Mouse (Mus musculus) heart, adult 18-20 months (tissue): ENCODE measurements around the gene Calr3. TPM values are rescaled to one million over a fixed set of nuclear protein-coding genes. Genes with fewer than 3 reads are reported as not detected.

ENCODE experiments used
- DNase-seq, 2 experiments: peaks; one replicate each; pipeline ENCODE4 v3.0.0; 2021 to 2022; ENCODE audit warnings: mixed read lengths in 1 of 2
- long read RNA-seq, 2 experiments: library from polyadenylated mRNA; stranded (forward); transcript quantifications; one replicate each; pipeline ENCODE4 v2.0.0; 2021
- total RNA-seq, 2 experiments: library from RNA; stranded (reverse); gene quantifications; 2 replicates each; pipeline ENCODE4 v1.2.3; 2021

The Calr3 gene
- total RNA-seq = 10 to 100 TPM; 17.0 to 24.2 TPM
- long read RNA-seq, experiment 1, transcript Calr3-202 (7 exons, 1,371 nt) = major isoform, 21 of 29 reads
- long read RNA-seq, experiment 1, partial matches to known transcripts = 4 of 29 reads
- long read RNA-seq, experiment 1, other reads (novel, unspliced or antisense) = 3 of 29 reads
- long read RNA-seq, experiment 2, transcript Calr3-202 (7 exons, 1,371 nt) = major isoform, 15 of 19 reads
- long read RNA-seq, experiment 2, partial matches to known transcripts = 0 of 19 reads
- long read RNA-seq, experiment 2, other reads (novel, unspliced or antisense) = 1 of 19 reads

GRCm38 (mm10) chr8:72443338-72443993 is at the start of gene Calr3, which contains the start of gene 1700030K09Rik:
TSS of gene Calr3 (minus strand) at chr8:72443870.
TSS of gene 1700030K09Rik (plus strand) at chr8:72443880.
- DNase-seq = peak; percentile 99

- DNase-seq = no peak
Observed at GRCm38 (mm10) chr8:72493381-72493780, 49.7 kb upstream of the Calr3 start.

GRCm38 (mm10) chr8:72492622-72493081 is 49.0 kb upstream of the Calr3 start:
- DNase-seq = peak; percentile 99

- DNase-seq = no peak
Observed at GRCm38 (mm10) chr8:72491680-72492621, 48.3 kb upstream of the Calr3 start, which contains the start of gene Slc35e1. TSS of gene Slc35e1 (minus strand) at chr8:72492614.

- no peak for DNase-seq
Observed at GRCm38 (mm10) chr8:72491017-72491416, 47.3 kb upstream of the Calr3 start.

GRCm38 (mm10) chr8:72487014-72487413 is 43.3 kb upstream of the Calr3 start:
- DNase-seq = no peak

- peak; percentile 55 to 68 for DNase-seq
Observed at GRCm38 (mm10) chr8:72485456-72486199, 42.0 kb upstream of the Calr3 start.

GRCm38 (mm10) chr8:72474826-72475546 is 31.3 kb upstream of the Calr3 start, which contains the start of gene Cherp:
TSS of gene Cherp (minus strand) at chr8:72475226.
- peak; percentile 96 to 99 for DNase-seq

GRCm38 (mm10) chr8:72470684-72471083 is 27.0 kb upstream of the Calr3 start:
- DNase-seq = no peak

- DNase-seq = no peak
Observed at GRCm38 (mm10) chr8:72469984-72470383, 26.3 kb upstream of the Calr3 start.

GRCm38 (mm10) chr8:72469243-72469642 is 25.6 kb upstream of the Calr3 start:
- no peak for DNase-seq

GRCm38 (mm10) chr8:72464211-72464610 is 20.5 kb upstream of the Calr3 start:
- no peak for DNase-seq

GRCm38 (mm10) chr8:72459881-72460533 is 16.3 kb upstream of the Calr3 start:
- no peak for DNase-seq

- DNase-seq = no peak
Observed at GRCm38 (mm10) chr8:72458457-72458856, 14.8 kb upstream of the Calr3 start.

- DNase-seq = no peak
Observed at GRCm38 (mm10) chr8:72457806-72458205, 14.1 kb upstream of the Calr3 start.

- no peak for DNase-seq
Observed at GRCm38 (mm10) chr8:72455317-72455716, 11.6 kb upstream of the Calr3 start.

GRCm38 (mm10) chr8:72453904-72454303 is 10.2 kb upstream of the Calr3 start:
- DNase-seq = no peak

- no peak for DNase-seq
Observed at GRCm38 (mm10) chr8:72451516-72451915, 7.8 kb upstream of the Calr3 start.

- DNase-seq = no peak
Observed at GRCm38 (mm10) chr8:72445071-72445470, 1.4 kb upstream of the Calr3 start.

- no peak for DNase-seq
Observed at GRCm38 (mm10) chr8:72443994-72444350, 302 bp upstream of the Calr3 start.
